Mouse (Mus musculus) cerebellum, adult 11 months (tissue): ENCODE results near the gene Tpra1.

Experiments
- DNase-seq: peaks from one replicate; pipeline ENCODE4 v3.0.0; 2022

The Tpra1 gene

GRCm38 (mm10) chr6:88893559-88893958 is 8.5 kb upstream of the Tpra1 start:
- peak; percentile 70 for DNase-seq

- no peak for DNase-seq
Measured at GRCm38 (mm10) chr6:88895943-88896342, 6.1 kb upstream of the Tpra1 start.

- DNase-seq = no peak
Measured at GRCm38 (mm10) chr6:88897246-88897645, 4.8 kb upstream of the Tpra1 start.

GRCm38 (mm10) chr6:88898534-88899048 is 3.5 kb upstream of the Tpra1 start, which contains the start of gene Mcm2:
Gene Mcm2 (minus strand): TSS chr6:88898780.
- DNase-seq = peak; percentile 90

- DNase-seq = no peak
Measured at GRCm38 (mm10) chr6:88899086-88899485, 3.0 kb upstream of the Tpra1 start.

- DNase-seq = no peak
Measured at GRCm38 (mm10) chr6:88899628-88900027, 2.4 kb upstream of the Tpra1 start.

GRCm38 (mm10) chr6:88901471-88901870 is 580 bp upstream of the Tpra1 start:
- no peak for DNase-seq

GRCm38 (mm10) chr6:88903708-88904107 is 1.7 kb downstream of the Tpra1 start:
- no peak for DNase-seq

- no peak for DNase-seq
Measured at GRCm38 (mm10) chr6:88904456-88904974, 2.5 kb downstream of the Tpra1 start.

GRCm38 (mm10) chr6:88905042-88905441 is 3.0 kb downstream of the Tpra1 start:
- no peak for DNase-seq

GRCm38 (mm10) chr6:88906369-88907108 is 4.5 kb downstream of the Tpra1 start:
- DNase-seq = peak; percentile 61

GRCm38 (mm10) chr6:88909151-88909550 is 7.1 kb downstream of the Tpra1 start:
- DNase-seq = no peak

GRCm38 (mm10) chr6:88913022-88913421 is 11.0 kb downstream of the Tpra1 start:
- no peak for DNase-seq

GRCm38 (mm10) chr6:88913440-88913839 is 11.4 kb downstream of the Tpra1 start:
- DNase-seq = no peak

GRCm38 (mm10) chr6:88914799-88915198 is 12.7 kb downstream of the Tpra1 start:
- DNase-seq = no peak

- no peak for DNase-seq
Measured at GRCm38 (mm10) chr6:88915510-88915909, 13.5 kb downstream of the Tpra1 start.

- DNase-seq = no peak
Measured at GRCm38 (mm10) chr6:88916153-88916552, 14.1 kb downstream of the Tpra1 start.

GRCm38 (mm10) chr6:88918802-88919201 is 16.8 kb downstream of the Tpra1 start:
- DNase-seq = no peak

GRCm38 (mm10) chr6:88924502-88925275 is 22.6 kb downstream of the Tpra1 start:
- DNase-seq = no peak

- no peak for DNase-seq
Measured at GRCm38 (mm10) chr6:88925640-88926205, 23.7 kb downstream of the Tpra1 start.

GRCm38 (mm10) chr6:88926870-88927269 is 24.8 kb downstream of the Tpra1 start:
- DNase-seq = no peak

GRCm38 (mm10) chr6:88927595-88927994 is 25.5 kb downstream of the Tpra1 start:
- peak; percentile 76 for DNase-seq

GRCm38 (mm10) chr6:88928026-88928425 is 26.0 kb downstream of the Tpra1 start:
- DNase-seq = no peak
